Mouse (Mus musculus): ENCODE results near the gene Gm3233. TPM values are rescaled to one million over a fixed set of nuclear protein-coding genes. Genes with fewer than 3 reads are reported as not detected.
"Not testable (repeated sequence)": the region's sequence is repeated elsewhere in the genome, so short reads cannot be mapped to it uniquely, and the experiment has no call there.

Gene Gm3233
- polyA plus RNA-seq, 1 experiment from 2014 or later = not detected

- no peak for DNase-seq (ENCODE audit: low spot score)
- 89% methylated on average over 1 of the region's 1 CpGs for WGBS
- Histone ChIP-seq H3K4me1 (no peaks in the 10 kb centered on the region), H3K27ac (replicated peaks) (no peak within 1 kb of the TSS), H3K36me3 (no peaks in the 10 kb centered on the region), H3K9me3 (replicated peaks) (no peaks in the 10 kb centered on the region; the same call in 1 of the 2 replicates), H3K27me3 (ENCODE audit: low read depth, poor library complexity, severe bottlenecking) (no peaks in the 10 kb centered on the region), H3K4me3 (no peak within 1 kb of the TSS)
Observed at GRCm38 (mm10) chr10:77715507-77715906, 44.0 kb downstream of the Gm3233 start, which contains the start of gene Gm10142. Gene Gm10142, plus strand, starts transcription at chr10:77715807.

DNA sequence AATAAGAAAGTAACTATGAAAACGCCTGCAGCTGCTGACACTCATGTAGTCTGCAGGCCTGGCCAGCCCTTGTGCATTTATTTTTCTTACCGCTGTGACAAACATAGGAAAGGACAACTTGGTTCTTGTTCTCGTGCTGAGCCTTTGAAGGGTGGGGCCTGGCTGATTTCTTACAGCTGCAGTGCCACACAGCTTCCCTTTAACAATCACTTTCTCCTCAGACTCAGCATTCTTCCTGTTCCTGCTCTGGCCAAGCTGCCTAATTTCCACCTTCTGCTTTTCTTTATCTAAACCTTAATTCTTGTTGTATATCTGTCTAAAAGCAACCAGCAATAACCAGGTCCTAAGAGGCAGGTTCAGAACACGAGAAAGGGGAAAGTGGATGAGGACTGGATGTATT lies 45.7 kb downstream of the Gm3233 start:
- no peaks in the 10 kb centered on the region for H3K27me3 ChIP-seq (ENCODE audit: low read depth, poor library complexity, severe bottlenecking)
- 79% methylated on average over 4 of the region's 4 CpGs for WGBS
- DNase-seq (ENCODE audit: low spot score) = no peak

GRCm38 (mm10) chr10:77711157-77711556 lies 48.3 kb downstream of the Gm3233 start, which contains the start of gene Gm10024:
Gene Gm10024, plus strand, starts transcription at chr10:77711457.
- DNase-seq (ENCODE audit: low spot score); H3K27ac ChIP-seq (replicated peaks); H3K9me3 ChIP-seq (replicated peaks); H3K27me3 ChIP-seq (ENCODE audit: low read depth, poor library complexity, severe bottlenecking); H3K4me3 ChIP-seq; H3K4me1 ChIP-seq; H3K36me3 ChIP-seq: not testable (repeated sequence)

More for the DNA sequence above, 45.7 kb downstream of the Gm3233 start:
- Histone ChIP-seq H3K27ac (replicated peaks) (no peak overlapping the region), H3K9me3 (replicated peaks) (no peaks in the 10 kb centered on the region; the same call in 1 of the 2 replicates), H3K4me1 (no peaks in the 10 kb centered on the region), H3K36me3 (no peaks in the 10 kb centered on the region), H3K4me3 (no peak overlapping the region)

DNA sequence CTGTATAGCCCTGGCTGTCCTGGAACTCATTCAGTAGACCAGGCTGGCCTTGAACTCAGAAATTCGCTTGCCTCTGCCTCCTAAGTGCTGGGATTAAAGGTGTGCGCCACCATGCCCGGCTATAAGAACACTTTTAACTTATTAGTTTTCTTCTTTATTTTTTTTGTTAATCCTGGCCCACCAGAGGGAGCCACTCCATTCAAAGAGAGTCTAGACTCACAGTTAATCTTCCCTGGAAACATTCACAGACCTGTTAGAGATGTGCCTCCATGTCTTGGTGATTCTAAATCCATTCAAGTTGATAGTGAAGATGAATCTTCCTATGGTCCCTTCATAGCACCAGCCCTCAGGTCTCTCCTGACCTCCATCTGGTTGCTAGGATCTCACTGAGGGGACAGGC lies 49.7 kb downstream of the Gm3233 start:
- WGBS = 82% methylated on average over 3 of the region's 3 CpGs
- Histone ChIP-seq H3K4me1 (no peaks in the 10 kb centered on the region), H3K9me3 (replicated peaks) (peaks cover 22% of the 10 kb centered on the region; the same call in 1 of the 2 replicates)

More for the DNA sequence above, 49.7 kb downstream of the Gm3233 start:
- Histone ChIP-seq H3K36me3 (no peaks in the 10 kb centered on the region), H3K4me3 (no peak overlapping the region), H3K27me3 (ENCODE audit: low read depth, poor library complexity, severe bottlenecking) (no peaks in the 10 kb centered on the region), H3K27ac (replicated peaks) (no peak overlapping the region)
- DNase-seq (ENCODE audit: low spot score) = no peak

Other genes starting within 250 kb of the Gm3233 start
- gene Fam207a, start 243.9 kb downstream of the Gm3233 start, polyA plus RNA-seq (2016; fragmentation: Nextera tagmentation; extraction: Ambion mirVana) = 42.3 and 45.2 TPM in 2 replicates
- gene Itgb2, start 229.4 kb downstream of the Gm3233 start, polyA plus RNA-seq (2016; fragmentation: Nextera tagmentation; extraction: Ambion mirVana) = 0.84 and 1.2 TPM in 2 replicates
- gene Pttg1ip, start 178.0 kb downstream of the Gm3233 start, polyA plus RNA-seq (2016; fragmentation: Nextera tagmentation; extraction: Ambion mirVana) = 67.0 and 69.9 TPM in 2 replicates
- gene Sumo3, start 153.6 kb downstream of the Gm3233 start, polyA plus RNA-seq (2016; fragmentation: Nextera tagmentation; extraction: Ambion mirVana) = 403 and 425 TPM in 2 replicates
- 2.2 and 2.4 TPM in 2 replicates for gene Gm49325, start 153.5 kb downstream of the Gm3233 start, polyA plus RNA-seq (2016; fragmentation: Nextera tagmentation; extraction: Ambion mirVana)
- 104 and 107 TPM in 2 replicates for gene Ube2g2, start 137.4 kb downstream of the Gm3233 start, polyA plus RNA-seq (2016; fragmentation: Nextera tagmentation; extraction: Ambion mirVana)
- gene Tspear, start 73.1 kb downstream of the Gm3233 start, polyA plus RNA-seq (2016; fragmentation: Nextera tagmentation; extraction: Ambion mirVana) = 0.84 and 0.97 TPM in 2 replicates
- not detected in 2 replicates for gene Gm19402, start 68.9 kb downstream of the Gm3233 start, polyA plus RNA-seq (2016; fragmentation: Nextera tagmentation; extraction: Ambion mirVana)
- not detected in 2 replicates for gene Gm9508, start 62.4 kb downstream of the Gm3233 start, polyA plus RNA-seq (2016; fragmentation: Nextera tagmentation; extraction: Ambion mirVana)
- not detected in 2 replicates for gene Gm10272, start 53.1 kb downstream of the Gm3233 start, polyA plus RNA-seq (2016; fragmentation: Nextera tagmentation; extraction: Ambion mirVana)
- gene Gm10024, start 48.2 kb downstream of the Gm3233 start, polyA plus RNA-seq (2016; fragmentation: Nextera tagmentation; extraction: Ambion mirVana) = not detected in 2 replicates
- gene Gm10142, start 43.9 kb downstream of the Gm3233 start, polyA plus RNA-seq (2016; fragmentation: Nextera tagmentation; extraction: Ambion mirVana) = not detected in 2 replicates
- not detected in 2 replicates for gene Krtap12-1, start 39.1 kb downstream of the Gm3233 start, polyA plus RNA-seq (2016; fragmentation: Nextera tagmentation; extraction: Ambion mirVana)
- not detected in 2 replicates for gene Gm10100, start 33.2 kb downstream of the Gm3233 start, polyA plus RNA-seq (2016; fragmentation: Nextera tagmentation; extraction: Ambion mirVana)
- gene Gm18596, start 17.0 kb downstream of the Gm3233 start, polyA plus RNA-seq (2016; fragmentation: Nextera tagmentation; extraction: Ambion mirVana) = not detected in 2 replicates
- gene Gm9736, start 8.3 kb downstream of the Gm3233 start, polyA plus RNA-seq (2016; fragmentation: Nextera tagmentation; extraction: Ambion mirVana) = not detected in 2 replicates
- gene Gm3238, start 11.6 kb upstream of the Gm3233 start, polyA plus RNA-seq (2016; fragmentation: Nextera tagmentation; extraction: Ambion mirVana) = not detected in 2 replicates
- not detected in 2 replicates for gene Gm7138, start 17.3 kb upstream of the Gm3233 start, polyA plus RNA-seq (2016; fragmentation: Nextera tagmentation; extraction: Ambion mirVana)
- not detected in 2 replicates for gene Gm3250, start 22.9 kb upstream of the Gm3233 start, polyA plus RNA-seq (2016; fragmentation: Nextera tagmentation; extraction: Ambion mirVana)
- not detected in 2 replicates for gene Gm7137, start 28.5 kb upstream of the Gm3233 start, polyA plus RNA-seq (2016; fragmentation: Nextera tagmentation; extraction: Ambion mirVana)
- not detected in 2 replicates for gene Gm9639, start 35.4 kb upstream of the Gm3233 start, polyA plus RNA-seq (2016; fragmentation: Nextera tagmentation; extraction: Ambion mirVana)
- not detected in 2 replicates for gene Gm19668, start 39.5 kb upstream of the Gm3233 start, polyA plus RNA-seq (2016; fragmentation: Nextera tagmentation; extraction: Ambion mirVana)
- gene Gm9507, start 52.2 kb upstream of the Gm3233 start, polyA plus RNA-seq (2016; fragmentation: Nextera tagmentation; extraction: Ambion mirVana) = not detected in 2 replicates
- not detected in 2 replicates for gene Gm2696, start 55.0 kb upstream of the Gm3233 start, polyA plus RNA-seq (2016; fragmentation: Nextera tagmentation; extraction: Ambion mirVana)
- gene Krtap10-4, start 67.4 kb upstream of the Gm3233 start, polyA plus RNA-seq (2016; fragmentation: Nextera tagmentation; extraction: Ambion mirVana) = not detected in 2 replicates
- not detected in 2 replicates for gene Krtap10-10, start 76.3 kb upstream of the Gm3233 start, polyA plus RNA-seq (2016; fragmentation: Nextera tagmentation; extraction: Ambion mirVana)
- not detected in 2 replicates for gene Gm36176, start 87.1 kb upstream of the Gm3233 start, polyA plus RNA-seq (2016; fragmentation: Nextera tagmentation; extraction: Ambion mirVana)
- gene Gm10318, start 93.2 kb upstream of the Gm3233 start, polyA plus RNA-seq (2016; fragmentation: Nextera tagmentation; extraction: Ambion mirVana) = not detected in 2 replicates
- not detected in 2 replicates for gene Gm3285, start 102.3 kb upstream of the Gm3233 start, polyA plus RNA-seq (2016; fragmentation: Nextera tagmentation; extraction: Ambion mirVana)
- 2.3 and 3.2 TPM in 2 replicates for gene Lrrc3, start 142.9 kb upstream of the Gm3233 start, polyA plus RNA-seq (2016; fragmentation: Nextera tagmentation; extraction: Ambion mirVana)
- gene Trpm2, start 210.9 kb upstream of the Gm3233 start, polyA plus RNA-seq (2016; fragmentation: Nextera tagmentation; extraction: Ambion mirVana) = 0.84 and 0.88 TPM in 2 replicates
- 39.6 and 39.8 TPM in 2 replicates for gene 1810043G02Rik, start 218.8 kb upstream of the Gm3233 start, polyA plus RNA-seq (2016; fragmentation: Nextera tagmentation; extraction: Ambion mirVana)